Mouse (Mus musculus): ENCODE measurements around the gene Gpr152.

The Gpr152 gene

GRCm38 (mm10) chr19:4171393-4172290 lies 32.1 kb downstream of the Gpr152 start:
- DNase-seq (ENCODE audit: low spot score in 2 of 2) = no peak

- DNase-seq (ENCODE audit: low spot score in 2 of 2) = no peak
Measured at GRCm38 (mm10) chr19:4172925-4173324, 33.3 kb downstream of the Gpr152 start.

- DNase-seq (ENCODE audit: low spot score in 2 of 2) = no peak
Measured at GRCm38 (mm10) chr19:4175368-4175947, 35.9 kb downstream of the Gpr152 start, which contains the start of gene Carns1. Carns1 (minus strand) TSS chr19:4175479.

GRCm38 (mm10) chr19:4180411-4180810 lies 40.8 kb downstream of the Gpr152 start:
- no peak for DNase-seq (ENCODE audit: low spot score in 2 of 2)

- DNase-seq (ENCODE audit: low spot score in 2 of 2) = peak; percentile 79 to 89
Measured at GRCm38 (mm10) chr19:4181892-4182291, 42.3 kb downstream of the Gpr152 start.

- DNase-seq (ENCODE audit: low spot score in 2 of 2) = no peak
Measured at GRCm38 (mm10) chr19:4183689-4184088, 44.1 kb downstream of the Gpr152 start.

- no peak for DNase-seq (ENCODE audit: low spot score in 2 of 2)
Measured at GRCm38 (mm10) chr19:4184976-4185975, 45.7 kb downstream of the Gpr152 start.

- DNase-seq (ENCODE audit: low spot score in 2 of 2) = no peak
Measured at GRCm38 (mm10) chr19:4187303-4187702, 47.7 kb downstream of the Gpr152 start.

- no peak for DNase-seq (ENCODE audit: low spot score in 2 of 2)
Measured at GRCm38 (mm10) chr19:4189051-4189620, 49.5 kb downstream of the Gpr152 start.

- DNase-seq (ENCODE audit: low spot score in 2 of 2) = no peak
Measured at GRCm38 (mm10) chr19:4190831-4191334, 51.3 kb downstream of the Gpr152 start, which contains the start of gene Tbc1d10c. Tbc1d10c (minus strand) TSS chr19:4191284.

GRCm38 (mm10) chr19:4191528-4192250 lies 52.1 kb downstream of the Gpr152 start, which contains the start of gene Ppp1ca:
Ppp1ca (plus strand) TSS chr19:4192065.
- DNase-seq (ENCODE audit: low spot score in 2 of 2) = peak; percentile 86 to 94

- no peak for DNase-seq (ENCODE audit: low spot score in 2 of 2)
Measured at GRCm38 (mm10) chr19:4192251-4192985, 52.8 kb downstream of the Gpr152 start.

- no peak for DNase-seq (ENCODE audit: low spot score in 2 of 2)
Measured at GRCm38 (mm10) chr19:4193129-4193528, 53.5 kb downstream of the Gpr152 start.

GRCm38 (mm10) chr19:4194021-4194724 lies 54.6 kb downstream of the Gpr152 start:
- no peak for DNase-seq (ENCODE audit: low spot score in 2 of 2)

GRCm38 (mm10) chr19:4194776-4195650 lies 55.4 kb downstream of the Gpr152 start:
- DNase-seq (ENCODE audit: low spot score in 2 of 2) = no peak
